Mouse (Mus musculus): ENCODE measurements around the gene Sh3rf1. TPM values are rescaled to one million over a fixed set of nuclear protein-coding genes. Genes with fewer than 3 reads are reported as not detected.

Sh3rf1 gene
- 20.9 and 23.2 TPM in 2 replicates for polyA plus RNA-seq (2012; rRNA removed)

DNA sequence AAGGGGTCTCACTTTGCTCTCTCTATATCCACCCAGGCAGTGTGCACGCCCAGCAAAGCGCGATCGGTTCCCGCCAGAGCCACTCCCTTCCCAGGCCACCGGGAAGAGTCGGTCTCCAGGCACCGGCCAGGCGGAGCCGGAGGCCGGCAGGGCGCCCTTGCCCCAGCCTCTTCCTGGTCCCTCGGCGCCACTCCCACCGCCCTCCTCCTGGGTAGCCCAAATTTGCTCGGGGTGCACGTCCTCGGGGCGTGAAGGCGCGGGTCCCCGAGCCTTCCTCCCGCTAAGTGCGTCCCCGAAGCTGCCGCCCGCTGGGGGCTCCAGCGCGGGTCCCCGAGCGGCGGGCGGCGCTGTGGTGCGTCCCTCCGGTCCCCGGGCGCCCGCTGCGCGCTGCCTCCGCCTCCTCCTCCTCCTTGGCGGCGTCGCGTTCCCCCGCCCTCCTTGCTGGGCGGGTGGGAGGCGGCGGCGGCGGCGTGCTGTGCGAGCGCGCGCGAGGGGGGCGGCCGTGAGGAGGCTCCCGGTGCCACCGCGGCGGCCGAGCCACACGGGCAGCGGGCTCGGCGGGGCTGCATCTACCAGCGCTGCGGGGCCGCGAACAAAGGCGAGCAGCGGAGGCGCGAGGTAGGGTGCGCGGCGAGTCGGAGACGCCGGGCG, at the start of gene Sh3rf1:
Gene Sh3rf1, plus strand, starts transcription at position 144 of the 651 bp plus-strand sequence.

Other genes with a start within 250 kb of the Sh3rf1 start
- gene Clcn3, start 240.6 kb upstream of the Sh3rf1 start, polyA plus RNA-seq (2012; rRNA removed) = 33.0 and 37.8 TPM in 2 replicates
- 15.4 and 16.3 TPM in 2 replicates for gene Nek1, start 230.7 kb upstream of the Sh3rf1 start, polyA plus RNA-seq (2012; rRNA removed)

Data from central nervous system, embryonic 14 days (tissue).